In the genomic region with DNA sequence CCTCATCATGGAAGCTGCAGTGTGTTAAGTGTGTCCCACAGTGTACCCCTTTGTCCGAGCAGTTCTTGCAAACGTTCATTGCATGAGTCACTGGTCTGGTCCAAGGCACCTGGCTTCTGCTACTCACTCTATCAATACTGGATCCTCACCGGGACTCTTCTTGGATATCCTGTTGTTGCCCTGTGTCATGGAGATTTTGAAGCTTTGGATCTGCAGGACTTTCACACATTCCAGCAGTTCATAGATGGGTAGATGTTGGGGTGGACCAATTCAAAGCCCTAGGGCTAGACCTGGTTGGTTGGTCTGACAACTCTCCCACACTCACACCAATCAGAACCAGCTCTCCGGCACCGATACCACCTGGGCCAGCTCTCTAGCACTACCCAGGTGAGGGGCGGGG, we compare ENCODE assay signal across 24 mouse cellular contexts.
A peak's percentile ranks its signal among the peaks of the same experiment; 100 is the strongest.
DNase-seq lines count a peak whose midpoint lies in the region; ATAC-seq and TF ChIP-seq lines count a peak whose summit lies in the region.
"Had no signal": no experiment of that assay in that cellular context is flagged by ENCODE, and none has a peak within 500 bp of the region (broad histone marks: within the 10 kb centered on the region; RNA-seq: fewer than 3 reads in every experiment).

No protein-coding gene starts in this region.

- no peak overlapping the region for H3K27ac ChIP-seq in thymus, adult 2 months (ENCODE audit: control insufficient read depth, insufficient read depth, low read length)
- H3K27ac ChIP-seq: embryonic facial prominence, embryonic 13.5 days; embryonic facial prominence, embryonic 15.5 days; forebrain, embryonic 12.5 days had no signal

- H3K36me3 ChIP-seq in G1E (replicated peaks): no peaks in the 10 kb centered on the region
- no peaks in the 10 kb centered on the region for H3K36me3 ChIP-seq in thymus, adult 2 months (ENCODE audit: control insufficient read depth, insufficient read depth, low read length)
- H3K36me3 ChIP-seq: embryonic facial prominence, embryonic 13.5 days; embryonic facial prominence, embryonic 15.5 days; forebrain, embryonic 10.5 days; forebrain, embryonic 12.5 days had no signal

- no peak for TF ChIP-seq POLR2A in thymus, adult 2 months (IDR thresholded peaks at IDR 0.05; ENCODE audit: control insufficient read depth, extremely low read depth, insufficient read depth, low read length, poor library complexity)

- DNase-seq in ES-CJ7 (ENCODE audit: low read depth, low spot score) (peak; percentile 67), G1E (ENCODE audit: low spot score) (no peak), R1 (ENCODE audit: low read depth, low spot score) (peak; percentile 96)
- DNase-seq in cerebellum, adult 11 months: no peak
- no peak for DNase-seq in thymus, adult 2 months
- DNase-seq in left cerebral cortex, postnatal 36 days (ENCODE audit: low spot score in 2 of 2): no peak
- DNase-seq: adrenal gland, adult 8-10 months; adrenal gland, postnatal 14 days; adrenal gland, postnatal 36 days; cerebellum, adult 18-20 months; cerebellum, adult 8-10 months; cerebellum, adult 9-11 months; cerebellum, postnatal 14 days; cerebellum, postnatal 36 days; embryo, embryonic 11 days had no signal

- no peak for ATAC-seq in G1E (ENCODE audit: extremely low read depth, insufficient number of reproducible peaks, low FRiP score, poor library complexity, severe bottlenecking)
- ATAC-seq: activated CD4-positive, CD25-positive, alpha-beta regulatory T cell, adult 4 months; forebrain, embryonic 14.5 days; forebrain, embryonic 16.5 days; Patski had no signal

- no peak for TF ChIP-seq CTCF in G1E (IDR thresholded peaks at IDR 0.05; ENCODE audit: low read depth, low read length)
- no peak for TF ChIP-seq CTCF in thymus, adult 2 months (IDR thresholded peaks at IDR 0.05; ENCODE audit: borderline replicate concordance, control insufficient read depth, extremely low read depth, insufficient read depth, low read length, poor library complexity)

- 88% methylated on average over 6 of the region's 6 CpGs for WGBS in thymus, adult 2 months

- no peaks in the 10 kb centered on the region for H3K4me1 ChIP-seq in G1E (ENCODE audit: insufficient read depth, low read depth, low read length)
- H3K4me1 ChIP-seq in thymus, adult 2 months (replicated peaks; ENCODE audit: control insufficient read depth, insufficient read depth, low read length): 0 out of 2 replicates have a peak, but pooled peaks cover 2% of the 10 kb centered on the region

- intact Hi-C loops in left cerebral cortex, postnatal 36 days (cut with DNase I): no loop called here

- 0 out of 2 replicates have a peak overlapping the region, but pooled peaks have one; percentile 24 for H3K4me3 ChIP-seq in G1E (ENCODE audit: low read depth, low read length)
- no peak overlapping the region for H3K4me3 ChIP-seq in thymus, adult 2 months (ENCODE audit: control insufficient read depth, insufficient read depth, low read length)
- H3K4me3 ChIP-seq: embryonic facial prominence, embryonic 13.5 days; embryonic facial prominence, embryonic 15.5 days; erythroblast, embryonic 14.5 days; forebrain, embryonic 10.5 days; forebrain, embryonic 12.5 days had no signal

- H3K9me3 ChIP-seq in G1E (replicated peaks): peaks cover 84% of the 10 kb centered on the region
- H3K9me3 ChIP-seq: embryonic facial prominence, embryonic 13.5 days; embryonic facial prominence, embryonic 15.5 days; forebrain, embryonic 10.5 days; forebrain, embryonic 12.5 days had no signal

- no peaks in the 10 kb centered on the region; the same call in 1 of the 2 replicates for H3K27me3 ChIP-seq in G1E (ENCODE audit: insufficient read depth, low read length)
- H3K27me3 ChIP-seq in thymus, adult 2 months (ENCODE audit: control insufficient read depth, insufficient read depth, low read length): no peaks in the 10 kb centered on the region
- H3K27me3 ChIP-seq: embryonic facial prominence, embryonic 13.5 days; embryonic facial prominence, embryonic 15.5 days; forebrain, embryonic 12.5 days; Patski had no signal

Comparison
In these comparisons a context has a peak if more than half of its experiments do, and no peak if none do; other contexts are left out.
1. DNase-seq: peak in ES-CJ7 (single experiment) and R1 (single experiment); none in G1E (single experiment), cerebellum, adult 11 months (single experiment), thymus, adult 2 months (single experiment) and left cerebral cortex, postnatal 36 days (0 of 2).